Mouse (Mus musculus): ENCODE measurements around the gene Cfap206. TPM values are rescaled to one million over a fixed set of nuclear protein-coding genes. Genes with fewer than 3 reads are reported as not detected.

Cfap206 gene
- total RNA-seq, 1 experiment = 1.3 TPM

DNA sequence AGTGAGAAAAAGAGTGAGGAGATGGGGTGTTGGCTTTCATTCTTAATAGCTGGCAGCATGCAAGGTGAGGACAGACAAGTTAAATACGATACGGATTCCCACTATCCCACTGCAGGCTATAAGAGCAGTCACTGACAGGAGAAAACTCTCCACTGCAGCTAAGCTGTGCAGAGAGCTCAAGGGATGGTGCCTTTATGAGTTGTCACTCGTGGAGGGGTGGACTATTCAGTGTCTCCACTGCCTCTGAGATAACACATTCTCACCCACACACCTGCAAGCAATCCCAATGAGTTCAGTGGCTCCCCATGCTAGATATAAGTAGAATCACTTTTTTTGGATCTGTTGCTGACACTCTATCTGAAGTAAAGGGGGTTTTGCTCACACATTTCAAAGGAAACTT, 21.9 kb downstream of the Cfap206 start:
- no peaks in the 10 kb centered on the region for H3K36me3 ChIP-seq (ENCODE audit: control insufficient read depth, insufficient read depth, low read length, poor library complexity, severe bottlenecking)
- no peak overlapping the region for H3K27ac ChIP-seq (ENCODE audit: insufficient read depth, low read depth, low read length, poor library complexity, severe bottlenecking)
- H3K9ac ChIP-seq (ENCODE audit: insufficient read depth, low read depth, low read length, poor library complexity, severe bottlenecking) = no peak overlapping the region
- in situ Hi-C loops (cut with MboI; ENCODE audit: low sequenced_read_pairs in 2 of 2, unreplicated experiment in 2 of 2) = no loop called here
- DNase-seq (ENCODE audit: low read depth, low spot score) = no peak
- TF ChIP-seq CHD2 (IDR thresholded peaks at IDR 0.05; ENCODE audit: low read depth, low read length) = no peak
- TF ChIP-seq HCFC1 (IDR thresholded peaks at IDR 0.05; ENCODE audit: borderline replicate concordance, insufficient read depth, low read length) = no peak
- TF ChIP-seq MAFK (IDR thresholded peaks at IDR 0.05; ENCODE audit: insufficient read depth, low read depth, low read length) = no peak
- no peak for TF ChIP-seq ZNF384 (IDR thresholded peaks at IDR 0.05; ENCODE audit: low read depth, low read length)
- H3K4me1 ChIP-seq (ENCODE audit: control insufficient read depth in 2 of 2, insufficient read depth in 2 of 2, low read length in 2 of 2, poor library complexity in 1 of 2) = no peaks in the 10 kb centered on the region
- no peak overlapping the region for H3K4me3 ChIP-seq (ENCODE audit: insufficient read depth in 1 of 2, low read depth in 1 of 2, low read length in 2 of 2, poor library complexity in 1 of 2, severe bottlenecking in 1 of 2)
- no peaks in the 10 kb centered on the region for H3K9me3 ChIP-seq (ENCODE audit: control insufficient read depth, insufficient read depth, low read depth, low read length)

GRCm38 (mm10) chr4:34707248-34707647, 22.8 kb downstream of the Cfap206 start:
- no peak for DNase-seq (ENCODE audit: low read depth, low spot score)
- in situ Hi-C loops (cut with MboI; ENCODE audit: low sequenced_read_pairs in 2 of 2, unreplicated experiment in 2 of 2) = no loop called here
- no peak overlapping the region for H3K27ac ChIP-seq (ENCODE audit: insufficient read depth, low read depth, low read length, poor library complexity, severe bottlenecking)
- H3K36me3 ChIP-seq (ENCODE audit: control insufficient read depth, insufficient read depth, low read length, poor library complexity, severe bottlenecking) = no peaks in the 10 kb centered on the region
- H3K4me3 ChIP-seq (ENCODE audit: insufficient read depth in 1 of 2, low read depth in 1 of 2, low read length in 2 of 2, poor library complexity in 1 of 2, severe bottlenecking in 1 of 2) = no peak overlapping the region
- no peaks in the 10 kb centered on the region for H3K9me3 ChIP-seq (ENCODE audit: control insufficient read depth, insufficient read depth, low read depth, low read length)
- TF ChIP-seq CHD2 (IDR thresholded peaks at IDR 0.05; ENCODE audit: low read depth, low read length) = no peak
- TF ChIP-seq HCFC1 (IDR thresholded peaks at IDR 0.05; ENCODE audit: borderline replicate concordance, insufficient read depth, low read length) = no peak
- TF ChIP-seq ZC3H11A (IDR thresholded peaks at IDR 0.05; ENCODE audit: borderline replicate concordance, low read depth, low read length) = no peak
- no peak for TF ChIP-seq ZNF384 (IDR thresholded peaks at IDR 0.05; ENCODE audit: low read depth, low read length)
- TF ChIP-seq MAFK (IDR thresholded peaks at IDR 0.05; ENCODE audit: insufficient read depth, low read depth, low read length) = no peak
- no peaks in the 10 kb centered on the region for H3K4me1 ChIP-seq (ENCODE audit: control insufficient read depth in 2 of 2, insufficient read depth in 2 of 2, low read length in 2 of 2, poor library complexity in 1 of 2)
- no peak overlapping the region for H3K9ac ChIP-seq (ENCODE audit: insufficient read depth, low read depth, low read length, poor library complexity, severe bottlenecking)

- H3K4me3 ChIP-seq (ENCODE audit: insufficient read depth in 1 of 2, low read depth in 1 of 2, low read length in 2 of 2, poor library complexity in 1 of 2, severe bottlenecking in 1 of 2) = no peak overlapping the region
- in situ Hi-C loops (cut with MboI; ENCODE audit: low sequenced_read_pairs in 2 of 2, unreplicated experiment in 2 of 2) = no loop called here
Observed at GRCm38 (mm10) chr4:34703029-34703428, 27.0 kb downstream of the Cfap206 start.

DNA sequence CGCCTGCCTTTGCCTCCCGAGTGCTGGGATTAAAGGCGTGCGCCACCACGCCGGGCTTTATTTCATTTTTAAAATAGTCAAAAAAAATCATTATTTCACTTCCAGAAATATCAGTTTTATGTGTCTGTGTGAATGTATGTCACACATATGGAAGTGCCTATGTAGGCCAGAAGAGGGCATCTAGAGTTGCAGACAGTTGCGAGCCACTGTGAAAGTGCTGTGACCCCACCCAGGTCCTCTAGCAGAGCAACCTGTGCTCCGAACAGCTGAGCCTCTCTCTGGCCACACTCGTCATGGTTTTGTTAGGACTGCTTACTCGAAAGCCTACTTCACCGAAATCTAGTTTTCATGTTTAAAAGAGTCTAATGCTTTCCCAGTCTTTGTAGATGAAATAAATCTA, 27.8 kb downstream of the Cfap206 start:
- in situ Hi-C loops (cut with MboI; ENCODE audit: low sequenced_read_pairs in 2 of 2, unreplicated experiment in 2 of 2) = no loop called here
- peak; percentile 21 for DNase-seq (ENCODE audit: low read depth, low spot score)
- H3K27ac ChIP-seq (ENCODE audit: insufficient read depth, low read depth, low read length, poor library complexity, severe bottlenecking) = no peak overlapping the region
- H3K36me3 ChIP-seq (ENCODE audit: control insufficient read depth, insufficient read depth, low read length, poor library complexity, severe bottlenecking) = no peaks in the 10 kb centered on the region
- no peak overlapping the region for H3K4me3 ChIP-seq (ENCODE audit: insufficient read depth in 1 of 2, low read depth in 1 of 2, low read length in 2 of 2, poor library complexity in 1 of 2, severe bottlenecking in 1 of 2)
- H3K9ac ChIP-seq (ENCODE audit: insufficient read depth, low read depth, low read length, poor library complexity, severe bottlenecking) = no peak overlapping the region
- TF ChIP-seq MAFK (IDR thresholded peaks at IDR 0.05; ENCODE audit: insufficient read depth, low read depth, low read length) (no peak), ZNF384 (IDR thresholded peaks at IDR 0.05; ENCODE audit: low read depth, low read length) (no peak), HCFC1 (IDR thresholded peaks at IDR 0.05; ENCODE audit: borderline replicate concordance, insufficient read depth, low read length) (no peak), ZC3H11A (IDR thresholded peaks at IDR 0.05; ENCODE audit: borderline replicate concordance, low read depth, low read length) (no peak), CHD2 (IDR thresholded peaks at IDR 0.05; ENCODE audit: low read depth, low read length) (no peak)
- H3K9me3 ChIP-seq (ENCODE audit: control insufficient read depth, insufficient read depth, low read depth, low read length) = no peaks in the 10 kb centered on the region
- H3K4me1 ChIP-seq (ENCODE audit: control insufficient read depth in 2 of 2, insufficient read depth in 2 of 2, low read length in 2 of 2, poor library complexity in 1 of 2) = no peaks in the 10 kb centered on the region

More at GRCm38 (mm10) chr4:34703029-34703428, 27.0 kb downstream of the Cfap206 start:
- H3K27ac ChIP-seq (ENCODE audit: insufficient read depth, low read depth, low read length, poor library complexity, severe bottlenecking) = no peak overlapping the region
- no peak for DNase-seq (ENCODE audit: low read depth, low spot score)
- H3K4me1 ChIP-seq (ENCODE audit: control insufficient read depth in 2 of 2, insufficient read depth in 2 of 2, low read length in 2 of 2, poor library complexity in 1 of 2) = no peaks in the 10 kb centered on the region
- H3K9ac ChIP-seq (ENCODE audit: insufficient read depth, low read depth, low read length, poor library complexity, severe bottlenecking) = no peak overlapping the region
- no peaks in the 10 kb centered on the region for H3K9me3 ChIP-seq (ENCODE audit: control insufficient read depth, insufficient read depth, low read depth, low read length)
- TF ChIP-seq HCFC1 (IDR thresholded peaks at IDR 0.05; ENCODE audit: borderline replicate concordance, insufficient read depth, low read length) = no peak
- TF ChIP-seq MAFK (IDR thresholded peaks at IDR 0.05; ENCODE audit: insufficient read depth, low read depth, low read length) = no peak
- TF ChIP-seq ZNF384 (IDR thresholded peaks at IDR 0.05; ENCODE audit: low read depth, low read length) = no peak
- TF ChIP-seq CHD2 (IDR thresholded peaks at IDR 0.05; ENCODE audit: low read depth, low read length) = no peak
- no peak for TF ChIP-seq ZC3H11A (IDR thresholded peaks at IDR 0.05; ENCODE audit: borderline replicate concordance, low read depth, low read length)
- no peaks in the 10 kb centered on the region for H3K36me3 ChIP-seq (ENCODE audit: control insufficient read depth, insufficient read depth, low read length, poor library complexity, severe bottlenecking)

GRCm38 (mm10) chr4:34701528-34701927, 28.5 kb downstream of the Cfap206 start:
- H3K4me1 ChIP-seq (ENCODE audit: control insufficient read depth in 2 of 2, insufficient read depth in 2 of 2, low read length in 2 of 2, poor library complexity in 1 of 2) = no peaks in the 10 kb centered on the region
- H3K36me3 ChIP-seq (ENCODE audit: control insufficient read depth, insufficient read depth, low read length, poor library complexity, severe bottlenecking) = no peaks in the 10 kb centered on the region
- TF ChIP-seq HCFC1 (IDR thresholded peaks at IDR 0.05; ENCODE audit: borderline replicate concordance, insufficient read depth, low read length) (0 out of 2 replicates have a peak, but pooled peaks have one; percentile 44), CHD2 (IDR thresholded peaks at IDR 0.05; ENCODE audit: low read depth, low read length) (no peak), ZC3H11A (IDR thresholded peaks at IDR 0.05; ENCODE audit: borderline replicate concordance, low read depth, low read length) (peak; percentile 61), MAFK (IDR thresholded peaks at IDR 0.05; ENCODE audit: insufficient read depth, low read depth, low read length) (peak; percentile 17; the same call in 1 of the 2 replicates), ZNF384 (IDR thresholded peaks at IDR 0.05; ENCODE audit: low read depth, low read length) (no peak)
- no peak overlapping the region for H3K9ac ChIP-seq (ENCODE audit: insufficient read depth, low read depth, low read length, poor library complexity, severe bottlenecking)
- in situ Hi-C loops (cut with MboI; ENCODE audit: low sequenced_read_pairs in 2 of 2, unreplicated experiment in 2 of 2) = no loop called here
- DNase-seq (ENCODE audit: low read depth, low spot score) = peak; percentile 88
- H3K27ac ChIP-seq (ENCODE audit: insufficient read depth, low read depth, low read length, poor library complexity, severe bottlenecking) = no peak overlapping the region
- H3K9me3 ChIP-seq (ENCODE audit: control insufficient read depth, insufficient read depth, low read depth, low read length) = no peaks in the 10 kb centered on the region
- no peak overlapping the region for H3K4me3 ChIP-seq (ENCODE audit: insufficient read depth in 1 of 2, low read depth in 1 of 2, low read length in 2 of 2, poor library complexity in 1 of 2, severe bottlenecking in 1 of 2)
